Mouse (Mus musculus) heart, embryonic 13.5 days (tissue): ENCODE measurements at regions not wholly inside any gene's neighbourhood (a gene's known extent, or its start where the extent isn't known, plus 50 kb on each side); places are given as distances from the start of the nearest gene placed in this dataset.
"Not testable (repeated sequence)": the region's sequence is repeated elsewhere in the genome, so short reads cannot be mapped to it uniquely, and the experiment has no call there.

Source experiments
- ATAC-seq: fragments of 200-750 bp; cut with Nextera tagmentation; 2 replicates; pipeline ENCODE4 v1.8.0; 2017; ENCODE audit warnings: moderate TSS enrichment; ENCODE audit not compliant: insufficient number of reproducible peaks, low FRiP score, low TSS enrichment; ENCODE audit errors: extremely low read depth
- H3K27ac ChIP-seq: fragments of 300-500 bp; sonication (generic); replicated peaks from 2 replicates; pipeline ENCODE4 v1.5.1; 2015; ENCODE audit warnings: moderate library complexity, mild to moderate bottlenecking, inconsistent platforms
- H3K27me3 ChIP-seq: fragments of 300-500 bp; sonication (generic); replicated peaks from 2 replicates; pipeline ENCODE4 v1.6.1; 2015; ENCODE audit warnings: mild to moderate bottlenecking, inconsistent platforms
- H3K36me3 ChIP-seq: fragments of 300-500 bp; sonication (generic); 2 replicates; pipeline ENCODE4 v1.6.1; 2015; ENCODE audit warnings: mild to moderate bottlenecking, inconsistent platforms
- H3K4me1 ChIP-seq: fragments of 300-500 bp; sonication (generic); 2 replicates; pipeline ENCODE4 v1.6.1; 2015; ENCODE audit warnings: inconsistent platforms
- H3K4me2 ChIP-seq: fragments of 300-500 bp; sonication (generic); 2 replicates; pipeline ENCODE4 v1.6.1; 2015; ENCODE audit warnings: inconsistent platforms, mild to moderate bottlenecking, moderate library complexity
- H3K4me3 ChIP-seq: fragments of 300-500 bp; sonication (generic); 2 replicates; pipeline ENCODE4 v1.5.1; 2015; ENCODE audit warnings: moderate library complexity, mild to moderate bottlenecking, inconsistent platforms
- H3K9ac ChIP-seq: fragments of 300-500 bp; sonication (generic); 2 replicates; pipeline ENCODE4 v1.6.1; 2015; ENCODE audit warnings: inconsistent platforms, mild to moderate bottlenecking, moderate library complexity
- H3K9me3 ChIP-seq: fragments of 300-500 bp; sonication (generic); 2 replicates; pipeline ENCODE4 v1.6.1; 2016; ENCODE audit warnings: inconsistent platforms
- WGBS: fragments of 180-500 bp; shearing (Covaris S2); methylation state at CpG from one replicate; pipeline ENCODE4 v1.1.7; 2015; ENCODE audit warnings: mixed read lengths; 5-methylcytosine and 5-hydroxymethylcytosine counted together

GRCm38 (mm10) chr13:72572846-72573245, 55.8 kb upstream of the Irx2 start:
- no peak overlapping the region for H3K9ac ChIP-seq

GRCm38 (mm10) chr13:72574126-72574525, 54.5 kb upstream of the Irx2 start:
- H3K36me3 ChIP-seq, H3K4me1 ChIP-seq, H3K4me2 ChIP-seq, ATAC-seq, H3K4me3 ChIP-seq, H3K9me3 ChIP-seq, H3K27ac ChIP-seq, H3K9ac ChIP-seq: not testable (repeated sequence)
- peaks cover 11% of the 10 kb centered on the region for H3K27me3 ChIP-seq
- 55% methylated on average over 4 of the region's 4 CpGs for WGBS

More at GRCm38 (mm10) chr13:72572846-72573245, 55.8 kb upstream of the Irx2 start:
- H3K27ac ChIP-seq: no peak overlapping the region
- H3K4me1 ChIP-seq: no peaks in the 10 kb centered on the region
- H3K9me3 ChIP-seq: no peaks in the 10 kb centered on the region
- H3K27me3 ChIP-seq: peaks cover 11% of the 10 kb centered on the region
- no peak overlapping the region for H3K4me3 ChIP-seq
- 74% methylated on average over 1 of the region's 1 CpGs for WGBS
- ATAC-seq: no peak
- no peak overlapping the region for H3K4me2 ChIP-seq
- no peaks in the 10 kb centered on the region for H3K36me3 ChIP-seq

- no peak for ATAC-seq
- H3K4me1 ChIP-seq: no peaks in the 10 kb centered on the region
- 25% methylated on average over 6 of the region's 6 CpGs for WGBS
Observed at GRCm38 (mm10) chr13:72576485-72576884, 52.1 kb upstream of the Irx2 start.

GRCm38 (mm10) chr13:72578416-72578815, 50.2 kb upstream of the Irx2 start:
- Histone ChIP-seq H3K4me3 (no peak overlapping the region), H3K36me3 (no peaks in the 10 kb centered on the region), H3K9me3 (no peaks in the 10 kb centered on the region; the same call in 1 of the 2 replicates), H3K27me3 (peaks cover 5% of the 10 kb centered on the region; the same call in 1 of the 2 replicates), H3K4me1 (no peaks in the 10 kb centered on the region), H3K4me2 (no peak overlapping the region), H3K9ac (no peak overlapping the region), H3K27ac (no peak overlapping the region)
- WGBS: 70% methylated on average over 3 of the region's 3 CpGs
- ATAC-seq: no peak

More at GRCm38 (mm10) chr13:72576485-72576884, 52.1 kb upstream of the Irx2 start:
- Histone ChIP-seq H3K27me3 (peaks cover 11% of the 10 kb centered on the region), H3K9me3 (no peaks in the 10 kb centered on the region; the same call in 1 of the 2 replicates), H3K4me3 (no peak overlapping the region), H3K27ac (no peak overlapping the region), H3K36me3 (no peaks in the 10 kb centered on the region), H3K9ac (no peak overlapping the region), H3K4me2 (no peak overlapping the region)
